In the genomic region with DNA sequence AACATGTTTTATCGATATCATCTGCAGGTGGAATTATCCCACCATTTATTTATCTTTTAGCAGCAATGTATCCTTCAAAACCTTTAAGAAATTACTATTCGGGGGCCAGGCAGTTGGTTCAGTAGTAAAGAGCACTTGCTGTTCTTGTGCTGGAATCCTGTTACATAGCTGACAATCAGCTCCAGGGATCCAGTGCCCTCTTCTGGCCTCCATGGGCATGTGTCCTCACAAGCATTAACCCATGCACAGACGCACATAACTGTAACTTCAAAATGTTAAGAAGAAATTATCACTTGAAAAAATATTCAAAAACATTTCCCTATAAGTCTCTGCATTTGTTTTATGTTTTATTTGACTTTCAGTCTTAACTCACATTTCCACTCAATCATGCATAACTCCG, we compare ENCODE assay signal across 19 mouse cellular contexts.
DNase-seq lines count a peak whose midpoint lies in the region; ATAC-seq and TF ChIP-seq lines count a peak whose summit lies in the region.
"Had no signal": no experiment of that assay in that cellular context is flagged by ENCODE, and none has a peak within 500 bp of the region (broad histone marks: within the 10 kb centered on the region; RNA-seq: fewer than 3 reads in every experiment).

No protein-coding gene starts in this region.

- H3K27me3 ChIP-seq in liver, adult 2 months (ENCODE audit: control insufficient read depth, insufficient read depth, low read length), result no peaks in the 10 kb centered on the region
- no peaks in the 10 kb centered on the region for H3K27me3 ChIP-seq in liver, embryonic 12.5 days (replicated peaks)
- no peaks in the 10 kb centered on the region for H3K27me3 ChIP-seq in ES-Bruce4 (ENCODE audit: control insufficient read depth, insufficient read depth, low read length, poor library complexity, severe bottlenecking)
- no peaks in the 10 kb centered on the region for H3K27me3 ChIP-seq in embryonic facial prominence, embryonic 10.5 days (replicated peaks; ENCODE audit: low read depth, poor library complexity, severe bottlenecking)
- H3K27me3 ChIP-seq: embryonic facial prominence, embryonic 13.5 days; hindbrain, embryonic 15.5 days had no signal

- 94% methylated on average over 4 of the region's 4 CpGs for WGBS in liver, adult 2 months
- WGBS in liver, embryonic 12.5 days (ENCODE audit: insufficient replicate concordance), result 73% methylated on average over 4 of the region's 4 CpGs
- WGBS in embryonic facial prominence, embryonic 10.5 days, result 86% methylated on average over 4 of the region's 4 CpGs

- no peak overlapping the region for H3K9ac ChIP-seq in liver, adult 2 months (ENCODE audit: low read depth, low read length)
- no peak overlapping the region for H3K9ac ChIP-seq in liver, embryonic 12.5 days
- no peak overlapping the region for H3K9ac ChIP-seq in ES-Bruce4 (ENCODE audit: low read depth, poor library complexity, severe bottlenecking)
- H3K9ac ChIP-seq: embryonic facial prominence, embryonic 13.5 days; hindbrain, embryonic 15.5 days had no signal

- H3K4me1 ChIP-seq in liver, adult 2 months (ENCODE audit: control insufficient read depth, insufficient read depth, low read length), result no peaks in the 10 kb centered on the region
- H3K4me1 ChIP-seq in liver, embryonic 12.5 days, result no peaks in the 10 kb centered on the region
- no peaks in the 10 kb centered on the region for H3K4me1 ChIP-seq in ES-Bruce4 (ENCODE audit: control insufficient read depth, insufficient read depth, low read length)
- H3K4me1 ChIP-seq in embryonic facial prominence, embryonic 10.5 days, result no peaks in the 10 kb centered on the region
- H3K4me1 ChIP-seq: embryonic facial prominence, embryonic 13.5 days; hindbrain, embryonic 15.5 days; midbrain, embryonic 10.5 days had no signal

- no peaks in the 10 kb centered on the region for H3K79me2 ChIP-seq in liver, adult 2 months (ENCODE audit: control insufficient read depth, insufficient read depth, low read length)

- H3K36me3 ChIP-seq in liver, adult 2 months (ENCODE audit: control insufficient read depth, insufficient read depth, low read length), result no peaks in the 10 kb centered on the region
- no peaks in the 10 kb centered on the region for H3K36me3 ChIP-seq in liver, embryonic 12.5 days
- no peaks in the 10 kb centered on the region for H3K36me3 ChIP-seq in ES-Bruce4 (ENCODE audit: control insufficient read depth, insufficient read depth, low read length, poor library complexity, severe bottlenecking)
- H3K36me3 ChIP-seq in embryonic facial prominence, embryonic 10.5 days (replicated peaks), result no peaks in the 10 kb centered on the region
- H3K36me3 ChIP-seq: embryonic facial prominence, embryonic 13.5 days; G1E; hindbrain, embryonic 15.5 days; midbrain, embryonic 10.5 days had no signal

- no peak overlapping the region for H3K27ac ChIP-seq in gastrocnemius, adult 2 months
- H3K27ac ChIP-seq in liver, adult 2 months (replicated peaks; ENCODE audit: insufficient read depth, low read depth, low read length), result no peak overlapping the region
- H3K27ac ChIP-seq in liver, embryonic 12.5 days, result no peak overlapping the region
- no peak overlapping the region for H3K27ac ChIP-seq in ES-Bruce4 (ENCODE audit: insufficient read depth, low read length)
- no peak overlapping the region for H3K27ac ChIP-seq in embryonic facial prominence, embryonic 10.5 days (replicated peaks)
- H3K27ac ChIP-seq: embryonic facial prominence, embryonic 13.5 days; hindbrain, embryonic 15.5 days; left cerebral cortex, adult 2 months; midbrain, embryonic 10.5 days had no signal

- no peak for ATAC-seq in liver, embryonic 12.5 days

- TF ChIP-seq EP300 in ES-Bruce4 (IDR thresholded peaks at IDR 0.05; ENCODE audit: insufficient read depth, low read depth, low read length), result no peak

- no peak overlapping the region for H3K4me2 ChIP-seq in liver, embryonic 12.5 days
- H3K4me2 ChIP-seq: embryonic facial prominence, embryonic 13.5 days; hindbrain, embryonic 15.5 days had no signal

- H3K4me3 ChIP-seq in gastrocnemius, adult 2 months, result no peak overlapping the region
- no peak overlapping the region for H3K4me3 ChIP-seq in liver, adult 2 months (ENCODE audit: insufficient read depth, low read depth, low read length)
- no peak overlapping the region for H3K4me3 ChIP-seq in liver, embryonic 12.5 days
- no peak overlapping the region for H3K4me3 ChIP-seq in ES-Bruce4 (ENCODE audit: low read depth, low read length)
- no peak overlapping the region for H3K4me3 ChIP-seq in embryonic facial prominence, embryonic 10.5 days
- H3K4me3 ChIP-seq: embryonic facial prominence, embryonic 13.5 days; hindbrain, embryonic 15.5 days; left cerebral cortex, adult 2 months; midbrain, embryonic 10.5 days; myocyte had no signal

- TF ChIP-seq POLR2A in liver, adult 2 months (IDR thresholded peaks at IDR 0.05; ENCODE audit: extremely low read depth, insufficient read depth, low read length), result no peak
- TF ChIP-seq POLR2A in ES-Bruce4 (IDR thresholded peaks at IDR 0.05; ENCODE audit: insufficient read depth, low read length), result no peak

- peak; percentile 3; the same call in 1 of the 2 replicates for TF ChIP-seq CTCF in gastrocnemius, adult 2 months (IDR thresholded peaks at IDR 0.05)
- TF ChIP-seq CTCF in liver, adult 2 months (IDR thresholded peaks at IDR 0.05; ENCODE audit: low read depth, low read length), result peak; percentile 32; the same call in 1 of the 2 replicates
- peak; percentile 24 for TF ChIP-seq CTCF in ES-Bruce4 (IDR thresholded peaks at IDR 0.05; ENCODE audit: low read depth, low read length)

- no peaks in the 10 kb centered on the region for H3K9me3 ChIP-seq in liver, embryonic 12.5 days (replicated peaks)
- H3K9me3 ChIP-seq in ES-Bruce4 (replicated peaks; ENCODE audit: control insufficient read depth, insufficient read depth, low read length, poor library complexity, severe bottlenecking), result no peaks in the 10 kb centered on the region
- no peaks in the 10 kb centered on the region; the same call in 1 of the 2 replicates for H3K9me3 ChIP-seq in embryonic facial prominence, embryonic 10.5 days
- H3K9me3 ChIP-seq: embryonic facial prominence, embryonic 13.5 days; hindbrain, embryonic 15.5 days; midbrain, embryonic 10.5 days had no signal

- intact Hi-C loops in gastrocnemius, adult 2 months (cut with DNase I), result no loop called here
- intact Hi-C loops in gastrocnemius, postnatal 36 days (cut with DNase I), result no loop called here

- DNase-seq in gastrocnemius, adult 2 months, result no peak
- DNase-seq in gastrocnemius, postnatal 36 days, result no peak
- peak; percentile 13 for DNase-seq in liver, adult 2 months (ENCODE audit: extremely low read depth, low read depth, low spot score)
- DNase-seq in embryonic facial prominence, embryonic 10.5 days (ENCODE audit: low spot score), result peak; percentile 16
- DNase-seq in cerebellum, postnatal 36 days, result no peak
- no peak for DNase-seq in layer of hippocampus, postnatal 36 days
- DNase-seq: adrenal gland, postnatal 14 days; cerebellum, postnatal 25 days; kidney, adult 9 months; lung, postnatal 14 days; retina, postnatal 1 day had no signal

Comparison
In these comparisons a context has a peak if more than half of its experiments do, and no peak if none do; other contexts are left out.
1. DNase-seq: peak in liver, adult 2 months (single experiment) and embryonic facial prominence, embryonic 10.5 days (single experiment); none in gastrocnemius, adult 2 months (single experiment), gastrocnemius, postnatal 36 days (0 of 2), cerebellum, postnatal 36 days (0 of 2) and layer of hippocampus, postnatal 36 days (0 of 2).
2. Peak in every context shown above with its lines, with median percentiles within 50 percentile points of each other: CTCF ChIP-seq.